8 mouse cellular contexts compared by ENCODE assay signal in the genomic region with DNA sequence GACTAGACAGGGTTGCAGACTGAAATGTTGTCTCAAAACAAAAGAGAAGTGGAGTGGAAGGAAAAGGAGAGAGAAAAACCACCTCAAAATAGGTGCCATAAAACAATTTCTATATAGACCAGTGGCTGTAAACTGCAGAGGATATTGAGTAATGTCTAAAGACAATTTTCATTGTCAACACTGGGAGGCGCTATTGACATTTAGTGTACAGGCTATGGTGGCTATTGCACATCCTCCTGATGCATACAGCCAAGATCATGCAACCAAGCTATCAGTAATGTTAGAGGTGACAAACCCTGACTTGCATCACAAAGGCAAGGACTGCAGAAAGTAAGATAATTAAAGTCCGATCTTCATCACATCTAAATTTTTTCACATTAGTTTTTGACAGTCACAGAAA.
DNase-seq lines count a peak whose midpoint lies in the region; ATAC-seq and TF ChIP-seq lines count a peak whose summit lies in the region.

No protein-coding gene starts in this region.

- TF ChIP-seq CTCF in forebrain, postnatal 0 days (IDR thresholded peaks at IDR 0.05; ENCODE audit: low read depth), result peak; percentile 64
- peak; percentile 75 for TF ChIP-seq CTCF in stomach, postnatal 0 days (IDR thresholded peaks at IDR 0.05; ENCODE audit: low read depth)

- H3K4me2 ChIP-seq in heart, embryonic 11.5 days, result no peak overlapping the region
- no peak overlapping the region for H3K4me2 ChIP-seq in forebrain, postnatal 0 days (ENCODE audit: low read depth)
- no peak overlapping the region for H3K4me2 ChIP-seq in stomach, postnatal 0 days (replicated peaks; ENCODE audit: low read depth)

- H3K36me3 ChIP-seq in heart, embryonic 11.5 days (ENCODE audit: control insufficient read depth, insufficient read depth, low read length), result no peaks in the 10 kb centered on the region
- no peaks in the 10 kb centered on the region for H3K36me3 ChIP-seq in forebrain, postnatal 0 days (ENCODE audit: insufficient read depth)
- H3K36me3 ChIP-seq in stomach, postnatal 0 days (ENCODE audit: control insufficient read depth, insufficient read depth, low read length), result no peaks in the 10 kb centered on the region

- WGBS in heart, embryonic 11.5 days (ENCODE audit: insufficient replicate concordance), result 42% methylated on average over 2 of the region's 2 CpGs
- WGBS in forebrain, postnatal 0 days, result 50% methylated on average over 2 of the region's 2 CpGs
- WGBS in stomach, postnatal 0 days, result 46% methylated on average over 2 of the region's 2 CpGs

- no peak overlapping the region for H3K4me3 ChIP-seq in heart, embryonic 11.5 days (ENCODE audit: low read depth, low read length)
- H3K4me3 ChIP-seq in forebrain, postnatal 0 days (ENCODE audit: low read depth, low read length), result no peak overlapping the region
- no peak overlapping the region for H3K4me3 ChIP-seq in stomach, postnatal 0 days (ENCODE audit: low read depth, low read length)

- H3K9me3 ChIP-seq in heart, embryonic 11.5 days (replicated peaks; ENCODE audit: control insufficient read depth, low read length), result no peaks in the 10 kb centered on the region
- H3K9me3 ChIP-seq in forebrain, postnatal 0 days (ENCODE audit: low read length), result no peaks in the 10 kb centered on the region
- H3K9me3 ChIP-seq in stomach, postnatal 0 days (ENCODE audit: control insufficient read depth, low read length), result no peaks in the 10 kb centered on the region

- intact Hi-C loops in heart, postnatal 25 days (cut with DNase I), result loop anchor here (10.0 kb wide), 1 partner anchor 89 kb away; a partner anchor contains a TSS

- no peak for TF ChIP-seq EP300 in stomach, postnatal 0 days (optimal IDR thresholded peaks at IDR 0.05)

- no peaks in the 10 kb centered on the region for H3K27me3 ChIP-seq in heart, embryonic 11.5 days (ENCODE audit: control insufficient read depth, insufficient read depth, low read length)
- H3K27me3 ChIP-seq in forebrain, postnatal 0 days (ENCODE audit: insufficient read depth, low read length), result no peaks in the 10 kb centered on the region
- H3K27me3 ChIP-seq in stomach, postnatal 0 days (ENCODE audit: control insufficient read depth, insufficient read depth, low read length), result no peaks in the 10 kb centered on the region

- no peak overlapping the region for H3K9ac ChIP-seq in heart, embryonic 11.5 days (ENCODE audit: low read depth, low read length)
- no peak overlapping the region for H3K9ac ChIP-seq in forebrain, postnatal 0 days
- no peak overlapping the region for H3K9ac ChIP-seq in stomach, postnatal 0 days (ENCODE audit: low read length)

- no peaks in the 10 kb centered on the region for H3K4me1 ChIP-seq in heart, embryonic 11.5 days (ENCODE audit: control insufficient read depth, insufficient read depth, low read length)
- H3K4me1 ChIP-seq in forebrain, postnatal 0 days (ENCODE audit: insufficient read depth), result no peaks in the 10 kb centered on the region
- H3K4me1 ChIP-seq in stomach, postnatal 0 days (replicated peaks; ENCODE audit: control insufficient read depth, insufficient read depth), result no peaks in the 10 kb centered on the region

- no peak overlapping the region for H3K27ac ChIP-seq in heart, embryonic 11.5 days (ENCODE audit: low read depth, low read length)
- H3K27ac ChIP-seq in forebrain, postnatal 0 days (ENCODE audit: low read depth, low read length), result no peak overlapping the region
- H3K27ac ChIP-seq in stomach, postnatal 0 days (replicated peaks), result no peak overlapping the region

- peak; percentile 39; the same call in 1 of the 2 replicates for ATAC-seq in heart, embryonic 11.5 days (replicated peaks; ENCODE audit: insufficient number of reproducible peaks, low FRiP score, low TSS enrichment)
- ATAC-seq in forebrain, postnatal 0 days, result peak; percentile 66
- ATAC-seq in stomach, postnatal 0 days (ENCODE audit: low FRiP score, low TSS enrichment), result no peak

- DNase-seq in heart, postnatal 25 days (ENCODE audit: low spot score), result no peak
- peak; percentile 48 for DNase-seq in right cerebral cortex, adult 18-20 months
- DNase-seq in right cerebral cortex, postnatal 25 days, result no peak
- DNase-seq in forebrain, postnatal 0 days, result peak; percentile 64
- no peak for DNase-seq in stomach, postnatal 0 days (ENCODE audit: low spot score)
- no peak for DNase-seq in gastrocnemius, postnatal 25 days
- no peak for DNase-seq in heart, adult 11 months

Comparison
In these comparisons a context has a peak if more than half of its experiments do, and no peak if none do; other contexts are left out.
1. DNase-seq: peak in right cerebral cortex, adult 18-20 months (single experiment) and forebrain, postnatal 0 days (single experiment); none in heart, postnatal 25 days (single experiment), right cerebral cortex, postnatal 25 days (single experiment), stomach, postnatal 0 days (single experiment), gastrocnemius, postnatal 25 days (single experiment) and heart, adult 11 months (single experiment).